Mouse (Mus musculus): ENCODE measurements at regions not wholly inside any gene's neighbourhood (a gene's known extent, or its start where the extent isn't known, plus 50 kb on each side); places are given as distances from the start of the nearest gene placed in this dataset.
"Not testable (repeated sequence)": the region's sequence is repeated elsewhere in the genome, so short reads cannot be mapped to it uniquely, and the experiment has no call there.

GRCm38 (mm10) chr17:14144082-14144481 lies 60.0 kb downstream of the Dact2 start:
- DNase-seq (ENCODE audit: low spot score) = no peak
- intact Hi-C loops (cut with DNase I) = no loop called here

- DNase-seq (ENCODE audit: low spot score) = no peak
- intact Hi-C loops (cut with DNase I) = no loop called here
These were observed 62.4 kb downstream of the Dact2 start for GRCm38 (mm10) chr17:14141669-14142068.

GRCm38 (mm10) chr17:14140266-14140665 lies 63.8 kb downstream of the Dact2 start:
- intact Hi-C loops (cut with DNase I) = no loop called here
- DNase-seq (ENCODE audit: low spot score) = no peak

GRCm38 (mm10) chr17:14138941-14139340 lies 65.2 kb downstream of the Dact2 start:
- intact Hi-C loops (cut with DNase I) = loop anchor here (5.0 kb wide), 1 partner anchor 68 kb away; no protein-coding TSS in a partner anchor
- DNase-seq (ENCODE audit: low spot score) = no peak

- intact Hi-C loops (cut with DNase I) = loop anchor here (5.0 kb wide), 1 partner anchor 70 kb away; no protein-coding TSS in a partner anchor
- DNase-seq (ENCODE audit: low spot score) = no peak
These were observed 67.3 kb downstream of the Dact2 start for GRCm38 (mm10) chr17:14136702-14137315.

- intact Hi-C loops (cut with DNase I) = loop anchor here (5.0 kb wide), 1 partner anchor 73 kb away; no protein-coding TSS in a partner anchor
- no peak for DNase-seq (ENCODE audit: low spot score)
These were observed 69.5 kb downstream of the Dact2 start for GRCm38 (mm10) chr17:14134604-14135003.

- intact Hi-C loops (cut with DNase I) = no loop called here
- no peak for DNase-seq (ENCODE audit: low spot score)
These were observed 70.1 kb downstream of the Dact2 start for GRCm38 (mm10) chr17:14133986-14134385.

- DNase-seq (ENCODE audit: low spot score); intact Hi-C loops (cut with DNase I): not testable (repeated sequence)
These were observed 67.7 kb upstream of the Gm7358 start for GRCm38 (mm10) chr17:14127031-14127430.

- DNase-seq (ENCODE audit: low spot score) = no peak
- intact Hi-C loops (cut with DNase I) = loop anchor here (5.0 kb wide), 1 partner anchor 103 kb away; no protein-coding TSS in a partner anchor
These were observed 59.5 kb upstream of the Gm7358 start for GRCm38 (mm10) chr17:14118863-14119262.

- DNase-seq (ENCODE audit: low spot score) = no peak
- intact Hi-C loops (cut with DNase I) = loop anchor here (5.0 kb wide), 1 partner anchor 106 kb away; no protein-coding TSS in a partner anchor
These were observed 56.9 kb upstream of the Gm7358 start for GRCm38 (mm10) chr17:14116223-14116622.

GRCm38 (mm10) chr17:14114856-14115255 lies 55.5 kb upstream of the Gm7358 start:
- DNase-seq (ENCODE audit: low spot score) = no peak
- intact Hi-C loops (cut with DNase I) = loop anchor here (5.0 kb wide), 1 partner anchor 107 kb away; no protein-coding TSS in a partner anchor

- intact Hi-C loops (cut with DNase I) = loop anchor here (2.0 kb wide), 1 partner anchor 95 kb away; no protein-coding TSS in a partner anchor
- not testable (repeated sequence) for DNase-seq (ENCODE audit: low spot score)
These were observed 52.4 kb upstream of the Gm7358 start for GRCm38 (mm10) chr17:14111692-14112091.
